Mouse (Mus musculus) frontal cortex, adult (tissue): ENCODE data around the gene Arid2.
"Not testable (repeated sequence)": the region's sequence is repeated elsewhere in the genome, so short reads cannot be mapped to it uniquely, and the experiment has no call there.

Experiments
- ATAC-seq: cut with Nextera tagmentation; 2 replicates; pipeline ENCODE4 v1.9.2; 2017; ENCODE audit warnings: mild to moderate bottlenecking, moderate library complexity, mixed read lengths; ENCODE audit not compliant: low TSS enrichment

Gene Arid2

GRCm38 (mm10) chr15:96287369-96287975 is at the start of gene Arid2:
Arid2 (plus strand) TSS chr15:96287518.
- 0 out of 2 replicates have a peak, but pooled peaks have one; percentile 4 for ATAC-seq

- no peak for ATAC-seq
Observed at GRCm38 (mm10) chr15:96238071-96238470, 49.2 kb upstream of the Arid2 start.

- no peak for ATAC-seq
Observed at GRCm38 (mm10) chr15:96244171-96244570, 43.1 kb upstream of the Arid2 start.

- not testable (repeated sequence) for ATAC-seq
Observed at GRCm38 (mm10) chr15:96244715-96245114, 42.6 kb upstream of the Arid2 start.

- ATAC-seq = no peak
Observed at GRCm38 (mm10) chr15:96253827-96254226, 33.5 kb upstream of the Arid2 start.

- no peak for ATAC-seq
Observed at GRCm38 (mm10) chr15:96254356-96254755, 33.0 kb upstream of the Arid2 start.

- no peak for ATAC-seq
Observed at GRCm38 (mm10) chr15:96257781-96258180, 29.5 kb upstream of the Arid2 start.

GRCm38 (mm10) chr15:96264614-96265013 is 22.7 kb upstream of the Arid2 start:
- no peak for ATAC-seq

- ATAC-seq = no peak
Observed at GRCm38 (mm10) chr15:96267933-96268332, 19.4 kb upstream of the Arid2 start.

- no peak for ATAC-seq
Observed at GRCm38 (mm10) chr15:96268610-96269009, 18.7 kb upstream of the Arid2 start.

- ATAC-seq = no peak
Observed at GRCm38 (mm10) chr15:96269402-96269801, 17.9 kb upstream of the Arid2 start.

GRCm38 (mm10) chr15:96270272-96270880 is 16.9 kb upstream of the Arid2 start:
- no peak for ATAC-seq

- no peak for ATAC-seq
Observed at GRCm38 (mm10) chr15:96272356-96272755, 15.0 kb upstream of the Arid2 start.

- ATAC-seq = no peak
Observed at GRCm38 (mm10) chr15:96274341-96274740, 13.0 kb upstream of the Arid2 start.

GRCm38 (mm10) chr15:96275198-96275597 is 12.1 kb upstream of the Arid2 start:
- no peak for ATAC-seq

GRCm38 (mm10) chr15:96275810-96276493 is 11.4 kb upstream of the Arid2 start:
- ATAC-seq = no peak

- ATAC-seq = no peak
Observed at GRCm38 (mm10) chr15:96277061-96277460, 10.3 kb upstream of the Arid2 start.

GRCm38 (mm10) chr15:96281236-96281635 is 6.1 kb upstream of the Arid2 start:
- ATAC-seq = no peak

GRCm38 (mm10) chr15:96283141-96283540 is 4.2 kb upstream of the Arid2 start:
- ATAC-seq = no peak

GRCm38 (mm10) chr15:96283920-96284431 is 3.3 kb upstream of the Arid2 start:
- no peak for ATAC-seq

- ATAC-seq = peak; percentile 3; the same call in 1 of the 2 replicates
Observed at GRCm38 (mm10) chr15:96284711-96285322, 2.5 kb upstream of the Arid2 start.

GRCm38 (mm10) chr15:96285323-96286014 is 1.8 kb upstream of the Arid2 start:
- ATAC-seq = peak; percentile 50
